Mouse (Mus musculus): ENCODE data around the gene Nlrc4.
"Not testable (repeated sequence)": the region's sequence is repeated elsewhere in the genome, so short reads cannot be mapped to it uniquely, and the experiment has no call there.

The Nlrc4 gene

DNA sequence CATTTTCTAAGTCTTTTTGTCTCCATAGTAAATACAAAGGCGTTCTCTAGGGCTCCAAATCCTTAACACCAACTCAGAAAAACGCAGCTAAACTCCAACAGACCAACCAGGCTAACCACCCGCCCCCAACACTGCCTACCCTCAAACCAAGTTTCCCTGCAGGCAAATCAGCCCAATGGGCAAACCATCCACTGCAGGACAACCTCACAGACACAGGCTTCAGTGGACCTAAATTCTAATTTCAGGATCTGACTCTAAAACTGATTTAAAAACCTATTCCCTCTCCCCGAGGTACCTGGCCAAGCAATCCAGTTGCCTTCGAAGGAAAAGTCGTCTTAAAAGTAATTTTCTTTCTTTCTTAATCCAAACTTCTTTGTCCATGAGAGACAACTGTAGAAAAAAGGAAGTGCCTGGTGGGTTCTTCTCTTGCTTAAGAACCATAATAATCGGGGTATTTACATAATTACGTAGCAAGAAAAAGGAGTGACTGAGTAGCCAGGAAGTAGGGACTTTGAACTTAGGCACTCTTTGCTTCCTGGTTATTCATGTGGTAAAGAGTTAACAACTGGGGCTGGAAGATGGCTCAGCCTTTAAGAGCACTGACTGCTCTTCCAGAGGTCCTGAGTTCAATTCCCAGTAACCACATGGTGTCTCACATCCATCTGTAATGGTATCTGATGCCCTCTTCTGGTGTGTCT lies at the start of gene Nlrc4:
Gene Nlrc4, minus strand, starts transcription at position 432 of the 698 bp plus-strand sequence.
- DNase-seq = no peak

DNA sequence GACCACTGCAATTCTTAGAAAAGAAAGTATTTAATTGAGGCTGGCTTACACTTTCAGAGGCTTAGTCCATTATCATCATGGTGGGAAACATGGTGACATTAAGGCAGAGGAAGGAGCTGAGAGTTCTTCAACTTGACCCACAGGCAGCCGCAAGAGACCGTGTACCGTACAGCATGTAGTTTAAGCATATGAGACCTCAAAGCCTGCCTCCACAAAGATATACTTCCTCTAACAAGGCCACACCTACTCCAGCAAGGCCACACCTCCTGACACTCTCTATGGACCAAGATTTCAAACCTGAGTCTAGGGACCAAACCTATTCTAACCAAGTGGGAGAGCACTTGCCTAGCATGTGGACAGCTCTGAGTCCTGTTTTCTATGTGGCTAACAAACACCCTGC lies 49.7 kb upstream of the Nlrc4 start:
- DNase-seq = no peak

DNA sequence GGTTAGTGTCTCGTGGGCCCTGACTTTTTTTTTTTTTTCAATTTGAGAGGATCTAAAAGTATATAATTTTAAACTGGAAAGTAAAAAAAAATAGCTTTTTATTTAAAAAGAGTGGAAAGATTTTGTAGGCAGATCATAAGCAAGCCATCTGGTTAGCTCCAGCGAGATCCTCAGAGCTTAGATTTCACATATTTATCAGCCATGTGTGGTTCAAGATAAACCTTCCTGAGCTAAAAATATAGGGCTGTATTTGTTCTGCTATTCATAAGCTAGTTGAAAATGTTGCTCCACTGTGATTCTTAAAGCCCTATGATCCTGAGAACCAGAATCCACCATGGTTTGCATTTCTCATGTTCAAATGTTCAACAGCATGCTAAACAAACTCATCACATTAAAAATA lies 49.0 kb upstream of the Nlrc4 start:
- no peak for DNase-seq

DNA sequence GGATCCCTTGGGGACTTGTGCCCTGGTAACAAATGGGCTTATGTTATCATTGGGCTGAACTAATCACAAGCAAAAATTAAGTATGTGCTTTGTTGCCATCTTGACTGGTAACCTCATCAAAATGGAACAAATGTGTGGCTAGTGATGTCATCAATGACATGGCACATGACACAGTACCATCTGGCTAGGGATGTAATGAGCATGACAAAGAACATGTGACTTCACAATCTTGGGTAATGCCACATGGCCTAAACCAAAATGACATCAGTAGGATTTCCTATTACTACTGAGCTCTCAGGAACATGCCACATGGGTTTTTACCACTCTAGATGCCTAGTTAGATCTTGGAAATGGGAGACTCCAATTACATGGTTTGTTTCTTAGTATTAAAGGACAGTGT lies 42.1 kb upstream of the Nlrc4 start:
- no peak for DNase-seq

DNA sequence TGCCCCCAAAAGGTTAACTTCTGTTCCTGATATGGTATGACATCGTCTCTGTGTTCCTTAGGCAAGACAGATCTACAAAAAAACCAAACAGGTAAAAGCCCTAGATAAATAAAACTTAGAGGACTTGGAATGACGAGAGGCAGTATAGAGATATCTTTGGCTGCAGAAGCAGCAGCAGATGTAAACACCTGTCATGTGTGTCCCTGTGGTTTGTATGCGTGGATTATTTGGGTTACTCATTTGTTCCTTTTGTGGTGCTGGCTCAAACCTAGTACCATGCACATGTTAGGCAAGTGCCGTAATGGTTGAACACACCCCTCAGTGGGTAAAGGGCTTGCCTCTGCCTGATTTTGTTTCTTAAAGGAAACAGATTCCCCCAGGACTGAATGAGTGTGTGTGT lies 41.3 kb upstream of the Nlrc4 start:
- no peak for DNase-seq

DNA sequence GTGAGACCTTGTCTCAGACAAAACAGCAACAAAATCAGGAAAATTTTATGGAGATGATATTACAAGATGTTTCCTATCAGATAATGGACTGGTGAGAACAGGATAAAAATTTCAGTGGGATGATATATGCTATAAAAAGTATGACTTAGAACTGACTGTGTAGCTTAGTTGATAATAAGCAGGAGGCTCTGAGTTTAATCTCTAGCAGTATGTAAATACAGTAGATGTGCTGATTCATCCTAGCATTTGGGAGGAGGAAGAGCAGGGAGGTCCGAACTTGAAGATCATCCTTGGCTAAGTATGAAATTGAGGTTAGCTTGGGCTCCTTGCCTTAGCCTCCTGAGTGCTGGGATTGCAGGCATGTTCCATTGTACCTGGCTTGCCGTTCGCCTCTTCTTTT lies 32.6 kb upstream of the Nlrc4 start:
- no peak for DNase-seq

DNA sequence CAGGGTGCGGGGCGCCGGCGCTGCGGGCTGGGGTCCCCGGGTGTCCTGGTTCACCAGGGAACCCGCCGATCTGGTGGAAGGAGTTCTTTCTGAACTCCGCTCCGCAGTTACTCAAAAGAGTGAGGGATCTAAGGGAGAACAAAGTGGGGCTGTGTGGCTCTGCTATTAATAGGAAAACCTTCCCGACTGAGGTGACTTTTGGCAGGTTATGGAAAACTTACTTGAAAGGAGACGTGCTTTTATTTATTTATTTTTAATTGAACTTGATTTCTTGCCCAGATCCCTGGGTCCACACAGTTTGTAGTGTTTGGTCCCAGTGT lies 30.9 kb upstream of the Nlrc4 start:
- DNase-seq = no peak

DNA sequence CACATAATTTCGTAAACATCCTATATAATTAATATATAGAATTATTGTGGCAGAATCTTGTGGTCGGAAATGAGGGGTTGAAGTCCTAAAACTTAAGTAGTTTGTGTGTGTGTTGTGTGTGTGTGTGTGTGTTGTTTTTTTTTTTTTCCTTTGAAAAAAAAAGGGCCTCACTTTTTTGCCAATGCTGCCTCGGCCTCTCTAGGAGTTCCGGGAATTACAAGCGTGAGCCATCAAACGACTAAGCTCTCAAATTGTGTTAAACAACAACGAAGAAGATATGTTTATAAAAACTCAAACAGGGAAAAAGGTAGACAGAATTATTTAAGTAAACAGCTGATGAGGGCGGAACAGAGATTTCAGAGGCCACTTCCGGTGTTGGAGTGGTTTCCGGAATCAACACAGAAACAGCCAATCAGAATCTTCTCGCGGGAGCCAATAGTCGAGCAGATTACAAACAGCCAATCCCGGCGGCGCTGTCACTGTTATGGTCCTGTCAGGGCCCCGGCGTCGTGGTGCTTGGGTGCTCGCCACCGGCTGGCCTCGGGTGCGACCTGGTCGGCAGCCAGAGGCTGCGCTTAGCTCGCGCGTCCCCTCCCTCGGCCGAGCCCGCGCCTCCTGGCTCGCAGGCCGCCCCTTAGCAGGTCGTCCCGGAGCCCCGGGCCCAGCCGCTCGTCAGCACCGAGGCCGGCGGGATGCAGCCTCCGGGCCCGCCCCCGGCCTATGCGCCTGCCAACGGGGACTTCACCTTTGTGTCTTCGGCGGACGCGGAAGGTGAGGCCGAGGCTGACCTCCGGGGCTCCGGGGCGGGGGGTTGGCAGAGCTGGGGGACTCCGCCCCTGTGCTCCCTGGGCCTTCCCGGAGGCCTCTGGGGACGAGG lies 30.3 kb upstream of the Nlrc4 start, which contains the start of gene Yipf4:
Gene Yipf4, plus strand, starts transcription at position 470 of the 877 bp plus-strand sequence.
- DNase-seq = peak; percentile 96

DNA sequence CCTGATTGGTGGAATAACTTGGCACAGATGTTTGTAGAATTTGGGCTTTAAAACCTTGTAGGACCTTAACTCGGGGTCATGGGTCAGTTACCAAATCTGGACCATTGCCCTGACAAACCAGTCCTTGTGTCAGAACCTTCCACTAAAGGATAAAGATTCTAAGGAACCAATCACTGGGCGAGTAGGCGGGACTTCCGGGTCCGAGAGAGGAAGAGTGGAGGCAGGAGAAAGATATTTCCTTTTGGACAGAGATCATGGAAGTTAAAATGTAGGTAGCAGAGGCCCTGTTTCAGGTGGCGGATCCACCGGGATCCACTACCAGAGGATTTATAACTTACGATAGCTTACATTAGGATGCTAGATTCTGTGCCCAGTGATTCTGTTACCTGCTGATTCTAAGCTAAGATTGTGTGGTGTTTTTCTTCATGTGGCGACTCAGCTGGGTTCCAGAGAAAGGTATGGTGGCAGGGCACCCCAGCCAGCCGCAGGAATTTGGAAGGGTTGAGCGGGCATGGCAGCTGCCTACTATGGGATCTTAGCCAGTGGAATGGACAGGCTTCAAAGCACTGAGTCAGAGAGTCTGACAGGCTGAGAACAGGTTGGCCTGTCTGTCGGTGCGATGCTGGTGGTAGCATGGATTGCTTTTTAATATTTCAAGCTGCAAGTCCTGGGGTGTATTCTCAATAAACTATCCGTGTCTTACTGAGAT lies 21.6 kb upstream of the Nlrc4 start:
- DNase-seq = no peak

DNA sequence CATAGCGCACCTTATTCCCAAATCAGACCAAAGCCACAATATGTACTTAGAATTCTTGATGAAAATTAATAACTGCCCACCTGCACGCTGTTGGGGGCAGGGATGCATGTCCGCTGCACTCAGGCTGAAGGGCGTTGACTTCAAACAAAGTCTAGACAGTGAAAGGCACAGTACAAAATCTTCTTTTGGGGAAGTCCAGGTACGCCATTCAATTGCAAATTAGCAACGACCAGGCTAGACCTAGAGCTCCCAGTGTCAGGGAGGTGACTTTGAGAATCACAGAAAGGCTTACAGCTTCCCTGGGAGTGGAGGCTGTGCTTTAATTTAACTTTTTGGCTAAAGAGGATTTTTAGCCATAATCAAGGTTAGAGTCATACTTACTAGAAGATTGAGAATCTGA lies 11.2 kb upstream of the Nlrc4 start:
- DNase-seq = not testable (repeated sequence)

DNA sequence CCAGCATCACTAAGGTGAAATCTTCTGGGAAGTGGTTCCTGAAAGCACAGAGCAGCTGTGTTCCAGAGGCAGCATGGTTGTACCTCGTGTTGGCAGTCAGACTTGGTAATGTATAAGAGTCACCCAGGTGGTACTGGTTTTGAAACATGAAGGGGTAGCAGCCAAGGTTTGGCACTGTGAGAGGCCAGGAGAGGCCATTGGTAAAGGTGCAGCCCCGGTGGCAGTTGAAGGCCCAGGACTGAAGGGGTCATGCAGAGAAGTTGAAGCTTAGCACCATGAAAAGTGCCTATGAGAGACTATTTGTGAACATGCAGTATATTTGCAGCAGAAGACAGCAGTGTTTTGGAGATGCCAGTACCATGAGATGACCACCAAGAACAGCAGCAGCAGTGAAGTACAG lies 9.0 kb upstream of the Nlrc4 start:
- not testable (repeated sequence) for DNase-seq

DNA sequence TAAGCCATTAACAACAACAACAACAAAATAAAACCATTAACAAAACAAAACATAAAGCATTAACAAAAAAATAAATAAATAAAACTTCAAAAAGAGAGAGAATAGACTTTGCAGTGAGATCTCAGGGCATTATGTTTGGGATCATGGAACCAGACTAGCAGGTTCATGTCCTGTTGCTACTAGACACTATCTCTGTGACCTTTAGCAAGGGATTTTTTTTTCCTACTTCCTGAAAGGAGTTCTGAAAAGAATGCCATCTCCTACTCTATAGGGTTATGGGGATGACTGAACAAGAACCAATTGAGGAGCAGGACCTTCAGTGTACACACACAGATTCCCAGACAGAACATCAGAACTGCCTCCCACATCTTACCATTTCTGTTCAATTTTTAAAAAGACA lies 4.6 kb upstream of the Nlrc4 start:
- DNase-seq = no peak

DNA sequence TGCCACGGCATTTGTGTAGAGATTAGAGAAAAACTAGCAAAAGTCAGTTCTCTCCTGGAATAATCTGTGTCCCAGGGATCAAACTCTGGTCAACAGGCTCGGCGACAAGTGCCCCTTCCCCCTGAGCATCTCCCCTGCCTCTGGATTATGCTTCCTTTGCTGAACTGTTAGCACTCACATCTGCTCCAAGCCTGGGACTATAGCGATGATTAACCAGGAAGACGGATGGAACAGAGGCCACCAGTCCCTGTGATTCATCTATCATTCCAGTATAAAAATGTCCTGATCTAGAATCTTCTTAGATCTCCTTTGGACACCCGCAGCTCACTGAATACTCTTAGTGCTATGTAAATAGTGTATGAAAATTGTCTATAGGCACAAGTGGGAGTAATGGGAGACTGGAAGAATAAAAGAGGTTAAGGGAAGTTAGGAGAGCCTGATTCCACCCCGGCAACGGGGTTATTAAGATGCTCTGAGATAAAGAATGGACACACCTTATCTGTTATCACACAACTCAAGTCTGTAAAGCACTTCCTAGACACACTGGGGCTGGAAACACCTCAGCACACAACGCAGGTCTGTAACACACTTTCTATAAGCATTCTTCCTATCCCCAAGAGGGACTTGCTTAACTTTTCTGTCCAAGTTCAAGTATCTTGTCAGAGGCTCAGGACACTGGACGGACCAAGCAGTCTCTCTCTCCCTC lies 817 bp downstream of the Nlrc4 start:
- DNase-seq = no peak

DNA sequence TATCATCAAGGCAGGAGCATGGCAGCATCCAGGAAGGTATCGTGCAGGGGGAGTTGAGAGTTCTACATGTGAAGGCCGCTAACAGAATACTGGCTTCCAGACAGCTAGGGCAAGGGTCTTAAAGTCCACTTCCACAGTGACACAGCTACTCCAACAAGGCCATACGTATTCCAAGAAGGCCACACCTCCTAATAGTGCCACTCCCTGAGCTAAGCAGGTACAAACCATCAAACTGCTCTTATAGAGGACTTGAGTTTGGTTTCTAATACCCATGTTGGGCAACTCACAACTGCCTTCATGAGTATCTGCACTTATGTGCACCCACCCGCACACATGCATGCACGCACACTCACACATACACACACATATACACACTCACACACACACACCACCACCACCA lies 2.1 kb downstream of the Nlrc4 start:
- no peak for DNase-seq

DNA sequence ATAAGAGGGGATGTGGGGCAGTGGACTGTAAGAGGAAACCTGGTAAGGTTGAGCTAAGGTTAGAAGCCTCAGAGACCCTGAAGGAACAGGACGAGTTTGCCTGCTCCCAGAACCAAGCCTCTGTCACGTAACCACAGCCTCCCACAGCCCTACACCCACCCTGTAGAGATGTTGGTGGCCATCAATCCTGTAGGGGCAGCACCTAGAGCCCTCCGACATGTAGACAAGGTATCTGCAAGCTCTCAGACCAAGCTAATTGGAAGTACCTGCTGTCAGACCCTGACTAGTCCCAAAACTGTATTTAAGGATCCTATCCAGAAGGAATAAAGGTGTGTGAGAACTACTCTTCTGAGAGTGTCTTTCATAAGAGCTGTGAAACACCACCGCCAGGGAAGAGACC lies 3.5 kb downstream of the Nlrc4 start:
- no peak for DNase-seq

DNA sequence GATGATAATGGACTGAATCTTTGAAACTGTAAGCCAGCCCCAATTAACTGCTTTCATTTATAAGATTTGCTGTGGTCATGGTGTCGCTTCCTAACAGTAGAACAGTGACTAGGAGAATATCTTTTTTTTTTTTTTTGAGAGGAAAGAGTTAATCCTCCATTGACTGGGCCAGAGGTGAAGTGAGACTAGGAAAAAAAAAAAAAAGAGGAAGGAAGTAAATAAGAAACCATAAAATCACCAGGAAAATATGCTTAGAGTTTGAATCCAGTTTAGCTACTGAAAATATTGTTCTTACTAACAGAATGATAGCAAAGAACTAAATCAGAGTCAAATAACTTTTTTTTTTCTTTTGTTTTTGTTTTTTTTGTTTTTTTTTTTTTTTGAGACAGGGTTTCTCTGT lies 4.3 kb downstream of the Nlrc4 start:
- DNase-seq = no peak

DNA sequence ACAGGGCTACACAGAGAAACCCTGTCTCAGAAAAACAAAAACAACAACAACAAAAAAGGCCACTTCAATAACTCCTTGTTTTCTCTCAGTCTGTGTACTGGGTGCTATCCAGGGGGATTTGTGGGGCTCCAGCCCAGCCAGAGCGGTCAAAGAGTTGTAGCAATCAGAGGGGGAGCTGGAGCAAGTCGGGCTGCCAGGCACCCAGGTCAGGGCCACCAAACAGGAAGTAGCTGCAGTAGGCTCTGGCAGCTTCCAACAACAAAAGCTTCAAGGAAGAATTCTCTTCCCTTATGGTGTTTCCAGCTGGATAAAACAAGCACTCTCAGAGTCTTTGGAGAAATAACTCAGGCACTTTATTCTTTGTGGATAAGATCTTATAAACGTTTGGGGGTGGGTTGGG lies 5.0 kb downstream of the Nlrc4 start:
- no peak for DNase-seq

DNA sequence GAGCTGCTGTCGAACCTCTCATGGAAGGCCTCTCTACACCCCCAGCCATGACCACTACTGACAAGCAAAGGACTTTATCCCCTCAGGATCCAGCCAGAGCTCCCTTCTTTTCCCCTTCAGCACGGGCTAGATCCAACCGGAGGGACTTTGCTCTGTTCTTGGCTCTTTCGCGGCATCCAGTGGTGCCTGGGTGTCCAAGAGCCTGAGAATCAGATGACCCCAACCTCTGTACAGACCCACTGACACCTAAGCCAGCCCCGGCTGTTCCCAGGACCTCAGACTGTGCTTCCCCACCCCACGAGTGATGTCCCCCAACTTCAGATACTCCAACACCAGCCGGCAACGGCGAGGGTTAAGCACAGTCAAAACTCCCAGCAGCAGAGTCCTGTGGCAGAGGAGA lies 9.2 kb downstream of the Nlrc4 start:
- no peak for DNase-seq

DNA sequence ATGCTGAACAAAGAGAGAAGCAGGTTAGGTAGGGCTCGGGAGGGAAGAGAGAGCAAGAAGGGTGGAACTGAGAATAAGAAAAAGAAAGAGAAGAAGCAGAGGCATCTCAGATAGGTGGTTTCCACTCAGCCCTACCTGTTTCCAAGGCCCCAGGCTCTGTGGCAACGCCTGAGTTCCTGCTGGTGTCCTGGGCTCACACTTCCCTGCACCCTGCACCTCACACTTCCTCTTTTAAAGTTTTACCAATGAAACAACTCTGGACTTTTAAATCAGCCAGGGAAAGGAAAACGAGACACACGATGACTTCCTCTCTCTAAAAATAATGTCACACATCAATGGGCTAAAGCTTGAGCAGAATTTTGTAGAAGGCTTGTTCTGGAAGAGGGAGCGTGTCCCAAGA lies 18.5 kb downstream of the Nlrc4 start:
- DNase-seq = no peak

DNA sequence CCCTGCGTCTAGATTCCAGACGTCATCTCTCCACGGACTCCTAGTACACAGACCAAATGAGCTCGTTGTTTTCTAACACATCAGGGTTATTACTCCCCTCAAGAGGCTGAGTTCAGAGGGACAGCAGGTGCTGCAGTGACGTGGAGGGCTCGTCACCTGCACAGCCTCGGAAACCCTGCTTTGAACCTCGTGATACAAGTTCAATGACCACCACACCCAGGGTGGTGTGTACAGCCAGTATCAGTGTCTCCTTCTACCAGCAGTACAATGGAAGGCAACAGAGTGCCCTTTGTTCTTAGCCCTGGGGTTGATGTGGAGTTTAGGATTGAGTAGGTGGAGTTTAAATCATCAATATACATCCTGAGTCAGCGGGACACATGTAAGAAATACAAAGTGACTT lies 21.2 kb downstream of the Nlrc4 start:
- DNase-seq = no peak

DNA sequence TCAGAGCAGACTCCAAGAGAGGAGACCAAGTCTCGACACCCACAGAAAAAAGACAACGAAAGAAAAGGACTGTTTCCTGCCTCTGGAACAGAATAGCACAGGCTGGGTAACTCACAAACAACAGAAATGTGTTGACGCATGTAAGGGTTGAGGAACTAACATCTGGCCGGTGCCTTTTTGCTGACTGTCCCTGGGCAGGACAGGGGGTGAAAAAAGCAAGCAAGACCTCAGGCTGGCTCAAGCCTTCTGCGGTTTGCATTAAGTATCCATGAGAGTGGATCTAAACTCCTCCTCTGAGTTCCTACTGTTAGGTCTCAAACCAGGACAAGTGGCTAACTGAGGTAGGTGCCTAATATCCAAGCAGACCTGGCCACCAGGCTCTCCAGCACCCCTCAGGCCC lies 26.3 kb downstream of the Nlrc4 start:
- DNase-seq = no peak

DNA sequence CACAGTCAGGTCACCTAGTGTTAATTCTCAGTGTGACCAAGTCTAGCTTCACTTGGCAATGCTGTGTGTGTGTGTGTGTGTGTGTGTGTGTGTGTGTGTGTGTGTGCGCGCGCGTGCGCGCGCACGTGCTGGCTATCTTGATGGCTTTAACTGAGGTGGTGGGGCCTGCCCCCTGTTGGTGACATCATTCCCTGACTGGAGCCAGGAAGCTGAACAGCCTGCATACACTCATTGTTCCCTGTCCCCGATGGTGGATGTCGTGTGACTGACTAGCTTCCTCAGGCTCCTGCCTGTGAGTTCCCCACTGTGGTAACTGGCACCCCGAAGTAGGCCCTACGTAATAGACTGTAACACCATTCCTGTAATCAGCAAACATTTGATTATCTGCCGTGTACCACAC lies 27.5 kb downstream of the Nlrc4 start:
- DNase-seq = no peak

DNA sequence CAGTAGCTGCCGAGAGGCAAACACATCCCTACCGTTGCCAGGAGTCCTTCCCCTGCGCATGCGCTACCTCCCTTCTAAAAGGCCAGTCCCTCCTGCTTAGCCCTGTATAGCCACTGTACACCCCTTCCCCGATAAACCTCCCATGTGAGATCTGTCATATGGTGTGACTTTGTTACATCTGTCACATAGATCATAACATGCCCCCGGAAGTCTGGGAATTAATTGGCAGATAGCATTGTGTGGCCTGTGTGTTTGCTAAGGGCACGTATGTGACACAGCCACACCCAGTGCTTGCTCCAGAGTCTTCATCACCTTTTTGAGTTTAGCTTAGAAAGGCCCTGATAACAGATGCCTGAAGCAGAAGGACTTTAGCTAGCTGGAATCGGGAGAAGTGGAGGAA lies 28.9 kb downstream of the Nlrc4 start:
- no peak for DNase-seq
